Mouse (Mus musculus) left cerebral cortex, adult 2 months (tissue): ENCODE data around the gene Jazf1. TPM values are rescaled to one million over a fixed set of nuclear protein-coding genes. Genes with fewer than 3 reads are reported as not detected.

Experiments
- DNase-seq, 2 experiments: peaks; one replicate each; pipeline ENCODE4 v3.0.0; 2021 to 2022; ENCODE audit warnings: low spot score in 2 of 2, mixed read lengths in 1 of 2; ENCODE audit errors: extremely low spot score in 1 of 2
- H3K27ac ChIP-seq: fragments of 200-600 bp; 2 replicates; pipeline ENCODE4 v1.8.1; 2022
- H3K4me3 ChIP-seq: fragments of 200-600 bp; 2 replicates; pipeline ENCODE4 v1.8.1; 2022
- CTCF ChIP-seq: fragments of 200-600 bp; IDR thresholded peaks from 2 replicates; pipeline ENCODE4 v1.8.1; 2022; ENCODE audit warnings: antibody characterized with exemption, mild to moderate bottlenecking, moderate library complexity
- intact Hi-C: fragments of 180-260 bp; cut with DNase I; formaldehyde crosslinking; loops from one replicate; pipeline ENCODE4 v1.15.1; 2025
- total RNA-seq, 2 experiments: library from RNA; stranded (reverse); gene quantifications; 2 replicates each; pipeline ENCODE4 v1.2.3; 2021

Gene Jazf1
- total RNA-seq, 2 experiments from 2014 or later = 25.8 to 29.0 TPM

DNA sequence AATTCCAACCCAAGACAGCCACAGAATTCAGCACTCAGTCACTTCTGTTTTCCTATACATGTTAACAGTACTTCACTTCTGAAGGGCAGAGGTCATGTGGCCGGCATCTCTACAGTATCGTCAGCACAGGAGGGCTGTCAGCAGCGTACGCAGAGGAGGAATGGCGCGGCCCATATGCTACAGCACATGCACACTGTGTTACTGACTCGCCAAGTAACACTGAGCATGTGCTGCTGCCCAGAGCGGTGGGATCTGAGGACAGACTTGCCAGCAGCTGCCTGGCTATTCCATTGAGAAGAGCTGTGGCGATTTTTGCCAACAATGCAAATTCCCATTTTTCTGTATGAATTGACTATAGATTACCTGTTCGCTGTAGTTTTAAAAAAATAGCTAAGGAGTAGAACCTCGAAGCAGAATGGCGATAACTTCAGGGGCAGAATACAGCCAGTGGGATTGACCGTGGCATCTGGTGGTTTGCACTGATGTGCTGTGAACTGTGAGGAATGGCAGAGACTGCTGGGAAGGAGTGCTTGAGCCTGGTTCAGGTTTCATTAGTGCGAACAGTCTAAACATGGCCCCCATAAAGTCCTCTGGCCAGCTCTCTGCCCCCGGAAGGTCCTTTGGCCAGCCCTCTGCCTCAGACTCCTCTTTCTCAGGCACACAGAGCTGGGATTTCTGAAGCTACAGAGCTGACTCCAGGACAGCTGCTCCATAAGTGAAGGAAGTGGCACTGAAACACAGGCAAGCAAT lies 232.1 kb downstream of the Jazf1 start:
- intact Hi-C loops = loop anchor here (5.0 to 10.0 kb wide), 2 partner anchors 114 to 232 kb away; no protein-coding TSS in a partner anchor
- Histone ChIP-seq H3K27ac (no peak overlapping the region), H3K4me3 (no peak overlapping the region)
- TF ChIP-seq CTCF = no peak
- DNase-seq = no peak

DNA sequence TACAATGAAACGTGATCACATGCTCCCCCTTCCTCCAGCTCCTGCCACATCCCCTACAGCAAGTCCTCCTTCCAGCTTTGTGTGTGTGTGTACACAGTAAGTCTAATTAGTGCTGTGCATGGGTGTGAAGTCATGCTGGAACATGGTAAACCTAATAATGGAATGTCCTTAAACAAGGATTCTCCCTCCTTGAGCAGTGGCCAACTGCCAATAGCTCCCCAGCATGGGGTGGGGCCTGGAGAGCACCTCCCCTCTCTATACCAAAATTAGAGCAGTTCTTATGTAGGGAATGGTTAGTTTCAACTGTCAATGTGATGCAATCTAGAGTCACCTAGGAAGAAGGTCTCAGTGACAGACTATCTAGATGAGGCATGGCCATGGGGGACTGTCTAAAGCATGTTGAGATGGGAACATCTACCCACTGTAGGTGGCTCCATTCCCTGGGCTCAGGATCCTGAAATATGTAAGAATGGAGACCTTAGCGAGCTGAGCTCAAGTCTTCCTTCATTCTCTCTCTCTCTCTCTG lies 240.6 kb downstream of the Jazf1 start:
- no peak for DNase-seq
- no peak for TF ChIP-seq CTCF
- intact Hi-C loops = no loop called here
- Histone ChIP-seq H3K27ac (no peak overlapping the region), H3K4me3 (no peak overlapping the region)

DNA sequence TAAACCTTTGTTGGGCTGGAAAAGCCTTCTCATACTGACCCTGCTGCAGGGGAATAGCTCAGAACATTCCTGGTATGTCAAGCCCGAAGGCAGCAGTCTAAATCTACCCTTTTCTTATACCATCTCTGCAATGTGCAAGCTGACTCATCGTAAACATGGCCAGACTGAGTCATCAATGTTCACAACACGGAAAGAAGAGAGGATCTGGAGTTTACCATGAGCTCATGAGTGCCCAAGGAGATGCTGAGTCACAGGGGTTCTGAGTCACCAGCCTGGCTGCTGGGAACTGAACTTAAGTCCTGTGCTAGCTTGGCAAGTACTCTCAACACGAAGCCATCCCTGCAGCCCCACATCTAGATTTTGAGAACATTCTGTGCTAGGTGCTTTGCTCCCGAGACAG lies 242.9 kb downstream of the Jazf1 start:
- Histone ChIP-seq H3K27ac (peak overlapping the region; percentile 83), H3K4me3 (no peak overlapping the region)
- intact Hi-C loops = no loop called here
- TF ChIP-seq CTCF = no peak
- DNase-seq = peak; percentile 71 to 73

DNA sequence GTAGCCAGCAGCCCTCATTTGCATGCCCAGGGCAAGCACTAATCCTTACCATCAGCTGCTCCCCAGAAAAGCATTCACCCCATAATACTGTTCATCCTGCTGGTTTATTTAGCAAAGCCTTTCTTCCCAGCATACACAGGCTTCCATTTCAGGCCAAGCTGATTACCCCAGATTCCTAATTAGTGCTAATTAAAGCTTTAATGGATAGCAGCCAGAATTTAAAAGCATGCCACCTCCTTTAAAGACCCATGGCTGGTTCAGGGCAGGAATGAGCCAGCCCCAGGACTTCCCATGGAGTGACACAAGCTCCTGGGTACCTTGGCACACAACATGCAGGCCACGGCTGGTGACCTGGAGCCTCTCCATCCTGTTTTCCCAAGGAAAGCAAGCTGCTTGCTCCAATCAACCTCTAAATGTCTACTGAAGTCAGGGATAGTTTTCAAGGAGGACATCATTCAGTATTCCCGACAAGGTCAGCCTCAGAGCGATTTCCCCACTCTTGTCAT lies 243.4 kb downstream of the Jazf1 start:
- no peak for TF ChIP-seq CTCF
- Histone ChIP-seq H3K4me3 (no peak overlapping the region), H3K27ac (peak overlapping the region; percentile 83)
- no peak for DNase-seq
- intact Hi-C loops = no loop called here

DNA sequence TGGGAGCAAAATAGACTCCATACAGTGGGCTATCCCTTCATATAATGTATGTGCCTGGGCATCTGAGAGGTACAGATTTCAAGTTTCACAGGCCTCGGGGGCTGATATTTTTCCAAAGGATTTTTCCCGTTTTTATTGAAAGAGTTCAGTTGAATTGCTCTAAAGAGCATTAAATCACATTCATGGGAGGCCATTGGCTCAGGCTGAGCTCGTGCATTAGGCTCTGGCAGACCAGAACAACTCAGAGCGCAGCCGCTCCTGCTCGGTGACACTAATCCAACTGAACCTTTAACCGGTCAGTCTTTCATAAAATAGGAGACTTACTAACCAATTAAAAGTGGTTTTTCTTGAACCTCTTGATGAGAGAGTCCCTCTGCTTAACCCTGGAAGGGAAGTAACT lies 245.4 kb downstream of the Jazf1 start:
- H3K4me3 ChIP-seq = no peak overlapping the region
- intact Hi-C loops = no loop called here
- peak overlapping the region; percentile 8; the same call in 1 of the 2 replicates for H3K27ac ChIP-seq
- TF ChIP-seq CTCF = no peak
- DNase-seq = no peak

DNA sequence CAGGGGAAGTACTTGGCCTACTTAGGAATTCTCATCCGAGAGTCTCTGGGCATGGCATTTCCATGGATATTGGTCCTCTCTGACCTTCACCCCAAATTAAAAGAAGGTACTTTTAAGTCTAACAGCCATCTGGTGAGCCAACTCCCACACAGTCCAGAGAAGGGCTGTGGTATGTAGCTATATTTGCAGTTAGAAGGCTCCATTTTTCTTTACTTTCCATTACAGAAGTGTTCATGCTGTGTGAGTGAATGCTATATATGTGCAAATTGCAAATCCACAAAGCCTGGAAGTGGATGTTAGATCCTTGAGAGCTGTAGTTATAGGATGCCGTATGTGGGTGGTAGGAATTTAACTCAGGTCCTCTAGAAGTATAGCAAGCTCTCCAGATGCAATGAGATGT lies 245.8 kb downstream of the Jazf1 start:
- intact Hi-C loops = no loop called here
- TF ChIP-seq CTCF = no peak
- DNase-seq = no peak
- H3K4me3 ChIP-seq = no peak overlapping the region
- H3K27ac ChIP-seq = no peak overlapping the region

DNA sequence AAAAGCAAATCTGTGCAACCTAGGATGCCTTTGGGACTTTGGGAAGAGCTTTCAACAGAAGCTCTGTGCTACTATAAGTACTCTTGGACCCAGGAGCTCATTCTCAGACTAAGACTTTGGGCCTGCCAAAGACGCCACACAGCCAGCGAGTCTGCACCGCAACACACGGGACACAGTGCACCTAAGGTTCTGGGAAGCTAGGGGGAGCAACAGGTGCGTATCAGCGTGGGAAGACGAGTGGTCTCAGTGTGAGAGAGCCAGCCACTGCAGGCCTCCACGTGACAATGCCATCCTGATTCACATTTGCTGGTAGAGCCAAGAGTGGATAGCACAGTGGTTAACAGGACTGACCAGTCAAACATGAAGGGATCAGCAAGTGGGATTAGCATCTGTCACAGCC lies 249.1 kb downstream of the Jazf1 start:
- no peak for DNase-seq
- no peak for TF ChIP-seq CTCF
- Histone ChIP-seq H3K27ac (no peak overlapping the region), H3K4me3 (no peak overlapping the region)
- intact Hi-C loops = no loop called here

DNA sequence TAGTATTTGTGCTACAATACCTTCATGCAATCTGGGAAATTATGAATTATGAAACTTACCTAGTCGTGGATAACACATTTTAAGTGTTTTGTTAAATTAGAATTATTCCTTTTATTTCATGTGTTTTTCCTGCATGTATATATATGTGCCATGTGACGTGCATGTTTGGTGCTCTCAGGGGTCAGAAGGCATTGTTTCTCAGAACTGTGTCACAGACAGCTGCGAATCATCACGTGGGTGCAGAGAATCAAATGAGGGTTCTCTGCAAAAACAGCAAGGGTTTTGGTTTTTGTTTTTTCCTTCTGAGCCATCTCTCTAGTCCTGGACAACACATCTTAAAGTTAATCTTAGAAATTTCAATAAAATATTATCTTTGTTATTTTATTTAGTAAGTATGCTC lies 250.4 kb downstream of the Jazf1 start:
- intact Hi-C loops = no loop called here
- H3K4me3 ChIP-seq = no peak overlapping the region
- H3K27ac ChIP-seq = no peak overlapping the region
- no peak for TF ChIP-seq CTCF
- DNase-seq = no peak

DNA sequence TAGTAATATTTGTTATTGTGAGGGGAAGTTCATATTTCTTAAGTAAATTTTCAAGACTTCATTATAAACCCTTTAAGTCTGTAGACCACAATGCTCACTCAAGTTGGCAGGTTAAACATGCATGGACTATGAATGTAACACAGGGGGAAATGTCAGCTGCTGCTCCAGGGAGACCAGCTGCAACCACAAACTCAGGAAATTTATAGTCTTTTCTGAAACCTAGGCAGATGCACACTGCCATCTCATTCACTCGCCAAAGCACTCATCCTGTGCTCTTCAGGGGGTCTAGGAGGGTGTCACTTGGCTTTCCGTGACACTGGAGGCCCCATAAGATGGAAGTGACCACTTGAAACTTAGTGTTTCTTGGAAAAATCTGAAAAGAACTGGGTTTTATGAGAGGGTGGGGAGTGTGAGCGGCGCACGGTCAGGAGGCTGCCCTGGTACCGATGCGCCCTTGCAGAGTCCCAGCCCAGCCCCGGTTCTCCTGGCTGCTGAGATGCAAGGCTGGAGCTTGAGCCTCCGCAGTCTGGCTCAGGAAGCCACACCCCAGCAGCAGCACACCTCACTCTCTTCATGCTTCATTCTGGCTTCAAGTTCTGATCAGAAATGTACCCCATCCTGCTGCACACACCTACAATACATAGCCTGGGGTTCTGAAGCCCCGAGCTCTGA lies 251.1 kb downstream of the Jazf1 start:
- no peak overlapping the region for H3K27ac ChIP-seq
- intact Hi-C loops = no loop called here
- TF ChIP-seq CTCF = no peak
- no peak overlapping the region for H3K4me3 ChIP-seq
- DNase-seq = no peak

DNA sequence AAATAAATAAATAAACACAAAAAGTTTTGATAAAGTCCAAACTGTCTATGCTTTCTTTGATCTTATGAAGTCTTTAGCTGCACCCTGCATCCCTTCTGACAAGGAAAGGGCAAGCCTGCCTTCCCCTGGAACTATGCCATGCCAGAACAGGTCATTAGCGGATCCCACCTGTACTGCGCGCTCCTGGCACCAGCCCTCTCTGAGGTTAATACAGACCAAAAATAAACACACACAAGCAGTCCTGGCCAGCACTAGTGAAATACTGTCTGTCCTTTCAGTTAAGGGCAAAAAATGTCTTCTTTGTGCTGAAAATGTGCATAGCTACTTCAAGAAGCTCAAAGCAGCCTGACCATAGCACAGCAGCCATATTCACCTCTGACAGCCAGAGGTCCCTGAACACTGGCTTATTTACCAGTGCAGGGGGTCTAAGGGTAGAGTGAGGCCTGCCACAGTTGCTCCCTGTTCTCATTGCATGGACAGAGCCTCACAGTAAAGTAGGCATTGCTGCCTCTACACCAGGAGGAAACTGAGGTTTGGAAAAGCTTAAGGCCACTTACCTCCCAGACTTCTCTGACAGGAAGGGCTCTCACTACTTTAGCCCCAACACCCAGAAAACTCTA lies 263.1 kb downstream of the Jazf1 start:
- H3K27ac ChIP-seq = no peak overlapping the region
- no peak for TF ChIP-seq CTCF
- DNase-seq = no peak
- intact Hi-C loops = no loop called here
- no peak overlapping the region for H3K4me3 ChIP-seq

DNA sequence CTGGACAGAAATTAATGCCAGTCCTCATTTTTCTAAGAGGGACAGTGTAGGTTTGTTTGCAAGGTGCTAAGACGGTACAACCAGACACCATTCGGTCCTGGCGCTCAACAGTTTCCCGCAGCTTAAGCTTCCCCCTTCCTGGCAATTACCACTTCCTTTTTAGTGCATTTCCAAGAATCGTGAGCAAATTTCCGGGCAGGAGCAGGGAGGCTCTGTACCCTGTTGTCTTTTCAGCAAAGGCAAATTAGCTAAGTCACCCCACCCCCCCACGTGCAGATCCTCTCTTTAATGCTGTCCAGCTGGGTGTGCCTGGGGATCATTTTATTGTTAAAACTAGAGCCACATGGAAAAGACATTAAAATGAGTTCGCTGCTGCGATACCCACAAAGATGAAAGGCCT lies 266.2 kb downstream of the Jazf1 start:
- no peak for TF ChIP-seq CTCF
- H3K4me3 ChIP-seq = no peak overlapping the region

DNA sequence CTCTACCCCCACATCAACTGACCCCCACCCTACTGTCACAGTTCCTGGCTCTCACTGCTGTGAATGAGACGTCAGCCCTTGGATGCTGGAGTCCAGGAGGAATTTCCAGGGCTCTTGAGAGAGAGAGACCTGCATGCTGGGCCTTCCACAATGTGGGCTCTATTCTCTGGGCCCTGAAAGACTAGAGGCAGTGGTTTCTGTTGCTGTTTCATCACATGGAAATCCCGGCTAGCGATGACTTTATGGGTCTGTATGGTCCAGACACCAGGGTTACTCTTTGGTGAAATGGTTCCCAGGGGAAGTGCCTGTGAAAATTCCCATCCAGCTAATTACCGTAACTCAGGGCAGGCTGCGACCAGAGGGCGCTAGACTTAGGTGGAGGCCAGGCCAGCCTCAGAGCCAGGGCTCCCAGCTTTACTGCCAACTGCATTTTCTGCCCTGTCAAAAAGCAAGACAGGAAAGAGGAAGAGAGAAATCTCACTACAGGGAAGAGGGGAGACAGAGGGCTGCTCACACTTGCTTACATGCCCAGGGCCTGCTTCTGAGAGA lies 271.1 kb downstream of the Jazf1 start:
- no peak overlapping the region for H3K4me3 ChIP-seq
- TF ChIP-seq CTCF = peak; percentile 3; the same call in 1 of the 2 replicates
- DNase-seq = no peak
- intact Hi-C loops = loop anchor here (2.0 kb wide), 1 partner anchor 23 kb away; no protein-coding TSS in a partner anchor
- no peak overlapping the region for H3K27ac ChIP-seq

More for the DNA sequence above, 266.2 kb downstream of the Jazf1 start:
- H3K27ac ChIP-seq = no peak overlapping the region
- intact Hi-C loops = no loop called here
- DNase-seq = no peak
